Mouse (Mus musculus) frontal cortex, postnatal 36 days (tissue): ENCODE measurements around the gene Wdr5b.

Source experiments
- DNase-seq, 2 experiments: peaks; one replicate each; pipeline ENCODE4 v3.0.0; 2022; ENCODE audit warnings: low spot score in 2 of 2

The Wdr5b gene

DNA sequence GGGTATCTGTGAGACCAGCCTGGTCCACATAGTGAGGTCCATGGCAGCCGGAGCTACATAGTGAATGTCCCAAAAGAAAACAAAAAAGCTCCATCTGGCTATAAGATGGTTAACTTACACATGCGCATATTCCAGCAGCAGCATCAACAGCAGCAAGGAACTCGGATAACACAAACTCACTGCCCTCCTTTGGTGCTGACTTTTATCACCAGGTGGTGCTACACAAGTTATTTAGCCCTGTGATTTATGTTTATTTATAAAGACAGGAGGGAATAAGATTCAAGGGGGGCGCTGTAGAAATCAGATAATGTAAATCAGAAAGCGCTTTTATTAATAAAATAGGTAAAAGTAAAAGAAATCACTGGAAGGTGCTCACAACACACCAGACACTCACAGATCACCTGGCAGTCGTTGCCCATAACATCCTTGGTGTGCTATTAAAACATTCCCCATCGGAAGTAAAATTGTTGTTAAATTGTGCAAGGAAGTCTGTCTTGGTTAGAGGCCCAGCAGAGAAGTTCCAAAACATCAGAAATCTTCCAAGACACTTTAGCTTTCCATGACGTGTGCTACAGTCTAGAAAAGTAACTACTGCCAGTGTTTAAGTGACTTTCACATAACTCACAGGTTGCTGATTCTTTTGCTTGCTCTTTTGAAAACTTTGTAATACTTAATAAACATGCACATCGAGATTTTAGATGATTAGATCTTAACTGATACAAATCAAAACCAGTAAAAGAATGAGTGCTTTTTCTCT is 29.0 kb downstream of the Wdr5b start:
- DNase-seq = no peak

DNA sequence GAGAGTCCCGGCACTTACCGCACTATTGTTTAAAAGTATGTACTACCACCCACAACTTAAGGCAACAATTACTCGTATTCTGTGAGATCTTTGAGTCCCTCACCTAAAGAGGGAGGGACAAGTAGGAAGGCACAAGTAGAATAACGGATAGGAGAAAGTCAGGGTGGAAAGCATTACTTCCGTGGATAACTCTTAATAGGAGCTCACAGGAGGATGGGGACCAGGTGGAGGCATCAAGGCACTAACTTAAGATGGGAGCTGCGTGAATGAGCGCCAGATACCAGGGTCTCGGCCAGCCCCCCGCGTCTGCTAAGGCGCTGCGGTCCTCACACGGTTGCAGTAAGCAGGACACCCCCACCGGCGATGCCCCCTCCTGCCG is 30.1 kb downstream of the Wdr5b start:
- peak in 1 of 2 experiments; percentile 13 for DNase-seq

- DNase-seq = peak; percentile 92 to 93
Measured at GRCm38 (mm10) chr16:36071450-36072379, 30.7 kb downstream of the Wdr5b start, which contains the start of the genes Fam162a and Ccdc58. TSS of gene Fam162a (minus strand) at chr16:36071594. TSS of gene Ccdc58 (plus strand) at chr16:36071685.

DNA sequence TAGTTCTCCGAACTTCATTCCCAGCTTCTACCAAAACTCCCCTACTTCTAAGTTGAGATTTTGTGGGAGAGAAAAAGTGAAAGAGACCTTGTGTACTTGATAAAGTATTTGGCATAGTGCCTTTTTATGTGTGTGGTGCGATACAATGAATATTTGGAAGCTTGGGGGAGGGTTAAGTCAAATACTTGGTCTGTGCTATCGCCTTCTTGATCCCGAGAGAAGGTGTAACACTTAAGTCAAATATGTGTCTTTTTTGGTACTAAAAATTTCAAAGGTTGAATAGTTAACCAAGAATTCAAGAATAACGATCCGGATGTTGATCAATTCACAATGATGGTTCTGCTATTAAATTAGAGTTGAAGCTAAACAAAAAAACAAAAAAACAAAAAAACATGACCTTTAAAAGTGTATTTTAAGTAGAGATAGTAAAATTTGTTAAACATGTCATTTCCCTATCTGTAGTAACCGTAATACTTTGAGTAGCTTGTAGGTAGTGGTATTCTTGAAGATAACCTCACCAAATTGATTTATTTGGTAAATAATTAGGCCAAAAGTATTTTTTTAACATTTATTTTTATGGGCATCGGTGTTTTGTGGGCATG is 31.5 kb downstream of the Wdr5b start:
- no peak for DNase-seq

- no peak for DNase-seq
Measured at GRCm38 (mm10) chr16:36074772-36075171, 33.8 kb downstream of the Wdr5b start.

DNA sequence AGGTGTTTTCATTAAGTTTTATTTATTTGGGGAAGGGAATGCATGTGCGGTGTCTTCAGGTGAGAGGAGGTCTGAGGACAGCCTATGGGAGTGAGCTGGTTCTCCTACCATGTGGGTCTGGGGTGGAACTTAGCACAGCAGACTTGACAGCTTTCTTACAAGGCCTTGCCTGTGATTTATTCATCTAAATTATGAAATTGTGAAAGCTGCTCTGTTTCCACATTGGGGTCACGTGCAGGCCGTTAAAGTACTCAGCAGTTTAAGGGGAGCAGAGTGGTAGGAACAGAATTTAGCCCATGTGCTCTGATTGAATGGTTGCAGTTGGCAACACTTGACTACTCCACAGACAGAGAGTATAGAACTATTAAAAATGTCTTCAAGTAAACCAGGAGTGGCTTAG is 38.9 kb downstream of the Wdr5b start:
- DNase-seq = no peak

DNA sequence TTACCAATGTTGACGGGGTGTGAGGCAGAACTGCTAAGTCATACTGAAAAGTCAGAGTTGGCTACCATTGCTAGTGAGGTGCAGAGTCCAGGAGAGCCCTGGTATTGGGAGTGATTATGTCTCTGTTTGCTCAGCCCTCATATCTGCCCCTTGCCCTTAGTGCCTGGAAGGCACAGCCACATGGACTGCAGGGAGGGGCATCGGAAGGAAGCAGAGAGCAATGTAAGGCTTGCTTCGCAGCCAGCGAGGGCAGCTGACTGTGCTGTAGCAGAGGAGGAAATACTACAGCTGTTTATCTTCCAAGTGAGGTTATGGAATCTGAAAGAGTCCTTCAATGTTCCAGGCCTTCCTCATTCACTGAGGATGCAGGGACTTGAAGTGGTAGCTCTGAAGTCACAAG is 46.9 kb downstream of the Wdr5b start:
- DNase-seq = no peak

DNA sequence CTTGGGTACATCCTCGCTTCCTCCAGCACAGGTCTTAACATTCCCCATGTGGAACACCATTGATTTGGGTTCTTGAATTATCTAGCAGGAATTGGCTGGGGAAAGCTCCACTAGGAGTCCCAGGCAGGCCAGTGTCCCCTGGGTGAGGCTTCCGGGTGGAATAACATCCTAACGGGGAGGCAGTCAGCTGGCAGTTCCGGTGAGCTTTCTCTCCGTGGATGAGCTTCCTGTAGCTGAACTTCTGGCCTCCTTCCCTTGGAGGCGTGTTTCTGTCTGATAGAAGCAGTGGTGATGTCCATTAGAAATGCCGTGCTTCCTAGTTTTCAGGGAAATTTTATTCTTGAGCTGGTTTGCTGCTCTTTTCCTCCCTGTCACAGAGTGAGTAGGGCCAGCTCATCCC is 48.1 kb downstream of the Wdr5b start:
- no peak for DNase-seq

- DNase-seq = no peak
Measured at GRCm38 (mm10) chr16:36089850-36090616, 49.0 kb downstream of the Wdr5b start.

DNA sequence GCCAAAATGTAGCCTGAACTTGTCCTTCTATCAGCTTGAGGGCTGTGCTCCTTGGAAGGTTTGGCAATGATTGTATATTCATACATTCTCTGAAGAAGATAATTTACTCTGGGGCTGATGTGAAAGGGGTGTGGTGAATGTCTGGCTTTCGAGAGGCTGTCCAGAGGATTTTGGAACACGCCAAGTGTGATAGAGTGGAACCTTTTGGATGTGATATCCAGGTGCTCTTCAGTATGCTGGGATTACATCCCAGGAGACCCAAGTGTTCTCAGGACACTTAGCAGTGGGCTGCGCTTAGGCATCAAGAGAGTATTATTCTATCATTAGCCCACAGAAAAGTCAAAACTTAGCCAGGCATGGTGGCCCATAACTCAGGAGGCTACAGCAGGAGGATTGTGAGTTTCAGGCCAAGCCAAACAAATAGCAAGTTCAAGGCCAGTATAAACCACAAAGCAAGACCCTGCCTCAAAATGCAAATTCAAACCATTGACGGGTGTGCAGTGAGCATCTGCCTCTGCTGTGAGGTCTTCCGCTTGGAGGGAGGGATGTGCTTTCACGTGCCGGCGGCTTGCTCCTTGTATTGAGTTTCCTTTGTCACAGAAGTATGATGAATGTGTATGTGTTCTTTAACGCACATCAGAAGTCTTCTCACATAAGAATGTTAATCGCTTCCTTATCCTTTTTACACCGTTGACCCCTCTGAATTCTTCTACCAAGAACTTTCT is 50.0 kb downstream of the Wdr5b start:
- no peak for DNase-seq
